Mouse (Mus musculus) frontal cortex, postnatal 14 days (tissue): Measurements from ENCODE around the gene Cd59a.

Source experiments
- DNase-seq, 2 experiments: peaks; one replicate each; pipeline ENCODE4 v3.0.0; 2022; ENCODE audit warnings: low spot score in 2 of 2

The Cd59a gene

DNA sequence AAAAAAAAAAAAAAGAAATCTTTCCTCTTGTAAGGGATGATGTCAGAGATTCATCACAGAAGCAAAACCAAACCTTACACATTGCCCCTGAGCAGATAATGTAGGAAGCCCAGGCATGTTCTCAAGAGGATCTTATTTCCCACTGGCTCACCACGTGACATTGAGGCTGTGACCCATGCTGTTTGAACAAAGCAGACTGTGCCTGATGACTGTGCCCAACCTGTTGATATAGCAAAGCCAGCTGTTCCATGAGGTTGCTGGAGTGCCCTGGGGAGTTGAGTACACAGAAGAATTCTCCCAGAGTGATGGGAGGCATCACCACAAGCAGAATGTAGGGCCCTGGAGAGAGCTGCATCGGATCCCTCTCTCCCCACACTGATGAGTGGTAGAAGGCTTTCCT, 40.3 kb downstream of the Cd59a start:
- DNase-seq = no peak

DNA sequence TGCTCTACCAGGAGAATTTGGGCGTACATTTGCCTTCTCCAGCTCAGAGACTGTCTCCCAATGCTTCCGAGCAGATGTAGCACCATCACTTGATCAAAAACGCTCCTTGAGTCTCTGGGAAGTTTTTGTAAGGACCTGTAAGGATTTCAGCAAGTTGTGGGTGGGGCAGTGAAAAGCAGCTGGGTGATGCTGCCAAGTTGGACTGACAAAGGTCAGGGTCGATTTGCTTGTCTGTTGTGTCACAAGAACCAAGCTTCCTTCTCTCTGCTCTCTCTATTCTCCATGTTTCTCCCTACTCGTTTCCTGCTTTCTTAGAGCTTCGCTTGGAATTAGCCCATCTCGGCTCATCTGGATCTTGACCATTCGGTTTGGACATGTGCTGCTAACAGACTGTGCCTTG, 46.5 kb downstream of the Cd59a start:
- no peak for DNase-seq

DNA sequence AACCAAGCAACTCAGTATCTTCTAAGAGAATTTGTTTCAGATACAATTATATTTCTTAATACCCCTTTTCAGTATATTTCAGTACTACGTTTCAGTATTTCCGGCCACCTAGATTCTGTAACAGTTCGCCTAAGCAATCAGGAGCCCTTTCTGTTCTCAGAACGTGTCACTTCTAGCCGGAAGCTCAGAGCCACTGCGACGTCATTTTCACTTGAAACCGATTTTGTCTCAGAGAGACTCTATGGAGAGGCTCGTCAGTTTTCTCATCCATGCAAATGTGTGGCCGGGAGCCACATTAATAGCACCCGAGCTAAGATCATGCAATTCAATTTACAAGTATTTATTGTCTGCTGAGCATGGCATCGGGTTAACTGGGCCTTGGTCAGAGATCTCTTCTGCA, 48.4 kb downstream of the Cd59a start:
- no peak for DNase-seq

DNA sequence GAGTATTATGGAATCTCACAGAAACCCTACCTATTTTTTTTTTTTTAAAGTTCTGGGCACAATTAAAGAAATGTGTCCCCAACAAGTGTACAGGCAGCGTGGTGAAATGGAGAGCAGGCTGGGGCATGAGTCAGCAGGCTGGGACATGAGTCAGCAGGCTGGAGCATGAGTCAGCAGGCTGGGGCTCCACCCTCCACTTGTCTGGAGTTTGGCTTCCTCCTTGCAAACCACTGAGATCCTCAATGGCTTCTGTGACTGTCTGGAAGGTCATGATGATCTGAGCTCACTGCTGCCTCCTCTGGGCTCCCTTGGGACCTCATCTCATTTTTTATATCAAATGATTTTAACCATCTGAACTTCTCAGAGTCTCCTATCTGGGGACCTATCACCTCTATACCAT, 50.4 kb downstream of the Cd59a start:
- no peak for DNase-seq

DNA sequence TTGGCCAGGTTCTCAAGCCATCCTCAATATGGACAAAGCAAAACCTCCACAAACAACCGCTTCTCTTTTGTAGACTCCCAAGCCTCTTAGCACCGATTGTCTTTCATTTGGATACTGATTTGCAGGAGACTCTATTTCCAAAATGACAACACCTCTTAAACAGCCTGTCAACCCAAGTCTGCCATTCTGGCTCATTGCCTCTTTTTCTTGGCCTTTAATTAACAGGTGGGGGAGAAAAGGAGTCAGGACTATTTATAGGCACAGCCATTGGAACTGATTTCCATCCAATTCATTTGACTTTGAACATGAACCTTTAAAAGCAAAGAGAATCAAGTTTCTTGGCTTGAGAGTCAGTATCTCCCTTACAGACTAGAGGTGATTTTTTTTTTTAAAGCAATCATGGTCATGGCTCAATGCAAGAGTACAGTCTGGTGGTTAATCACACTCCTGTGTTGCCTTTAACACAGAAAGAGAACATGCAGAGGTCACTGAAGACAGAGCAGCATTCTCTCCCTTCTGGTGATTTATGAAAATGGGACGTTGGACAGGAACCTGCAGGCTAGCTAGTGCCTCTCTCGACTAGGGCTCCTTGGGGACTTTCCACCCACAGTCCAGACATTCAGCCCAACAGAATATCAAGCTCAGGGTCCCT, 52.4 kb downstream of the Cd59a start:
- DNase-seq = no peak

DNA sequence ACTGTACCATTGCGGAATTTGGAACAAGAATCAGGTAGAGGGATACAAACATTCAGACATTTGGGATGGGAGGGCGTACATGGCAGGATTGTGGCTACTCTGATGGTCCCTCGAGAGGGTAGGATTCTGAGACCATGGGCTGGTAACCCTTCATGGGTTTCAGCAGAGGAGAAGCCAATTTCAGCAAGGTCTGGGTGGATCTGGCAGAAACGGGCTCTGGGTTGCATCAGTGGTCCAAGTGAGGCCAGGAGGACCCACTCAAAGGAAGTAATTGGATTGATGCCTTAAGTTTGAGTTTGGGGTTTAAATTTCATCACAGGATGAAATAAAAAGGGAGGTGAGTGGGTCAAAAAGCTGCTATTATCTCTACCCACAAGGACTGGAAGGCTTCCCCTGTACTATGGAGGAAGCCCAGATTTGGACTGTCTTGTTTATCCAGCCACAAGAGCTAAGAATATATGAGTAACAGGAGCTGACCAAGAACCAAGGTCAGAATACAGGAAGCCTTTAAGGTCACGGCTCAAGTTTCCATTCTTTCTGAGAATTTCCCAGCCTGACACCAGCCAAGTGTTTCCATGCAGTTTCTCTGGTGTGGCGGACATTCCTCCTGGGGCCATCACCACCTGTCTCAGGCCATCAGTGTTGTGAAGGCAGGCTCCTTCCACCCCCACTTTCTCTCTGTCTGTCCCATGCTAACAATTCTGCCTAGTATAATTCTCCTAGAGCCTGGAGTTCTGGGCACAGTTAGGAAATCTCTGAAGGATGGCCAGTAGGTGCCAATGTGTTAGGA, 55.2 kb downstream of the Cd59a start:
- DNase-seq = no peak

DNA sequence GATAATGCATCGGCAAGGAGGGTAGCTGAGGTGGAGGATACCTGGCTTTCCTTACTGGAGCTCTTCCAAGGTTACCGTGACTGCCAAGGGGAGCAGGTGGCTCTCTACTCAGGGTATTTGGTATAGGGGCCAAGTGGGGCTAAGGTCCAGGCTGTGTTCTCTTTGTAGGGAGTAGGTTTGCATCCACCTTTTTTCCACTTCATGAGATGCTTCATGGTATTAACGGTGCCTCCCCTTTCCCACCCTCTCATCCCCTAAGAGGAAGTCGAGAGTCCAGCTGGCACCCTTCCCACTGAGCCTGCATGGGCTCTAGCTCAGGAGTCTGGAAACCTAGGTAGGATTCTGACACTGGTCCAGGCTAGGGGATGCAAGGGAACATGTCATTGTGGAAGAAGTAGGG, 57.7 kb downstream of the Cd59a start:
- no peak for DNase-seq

DNA sequence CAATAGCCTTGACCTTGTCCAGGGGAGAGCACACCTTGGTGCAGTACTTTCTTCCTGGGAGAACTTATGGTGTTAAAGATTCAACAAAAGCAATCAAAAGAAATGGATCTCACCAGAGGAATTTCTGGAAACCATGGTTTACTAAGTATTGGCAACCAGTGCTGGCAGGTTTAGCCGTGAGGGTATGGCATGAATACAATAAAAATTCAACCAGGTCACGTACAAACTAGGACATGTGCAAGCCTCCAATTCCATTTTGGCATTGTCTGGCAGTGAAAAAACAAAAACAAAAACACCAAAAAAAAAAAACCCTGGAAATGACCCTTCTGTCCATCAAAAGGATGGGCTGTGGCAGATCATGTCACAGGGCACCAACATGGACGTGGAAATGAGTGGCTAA, 58.3 kb downstream of the Cd59a start:
- DNase-seq = no peak

DNA sequence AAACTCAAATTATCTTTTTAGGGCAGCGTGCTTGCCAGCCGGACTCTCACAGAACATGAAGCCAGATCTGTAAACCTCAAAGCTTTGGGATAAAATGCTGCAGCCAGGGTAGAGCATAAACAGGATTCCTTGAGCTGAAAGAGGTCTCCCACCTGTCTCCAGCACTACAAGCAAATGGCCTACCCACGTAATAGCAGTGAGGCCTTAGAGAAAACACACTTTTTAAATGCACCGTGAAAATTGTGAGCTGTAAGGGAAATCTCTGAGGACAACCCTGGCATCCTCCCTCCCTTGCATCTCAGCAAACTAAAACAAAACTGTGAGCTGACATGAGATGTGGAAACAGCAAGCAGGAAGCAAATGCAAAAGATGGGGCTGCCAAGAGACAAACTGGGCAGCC, 62.2 kb downstream of the Cd59a start:
- no peak for DNase-seq

DNA sequence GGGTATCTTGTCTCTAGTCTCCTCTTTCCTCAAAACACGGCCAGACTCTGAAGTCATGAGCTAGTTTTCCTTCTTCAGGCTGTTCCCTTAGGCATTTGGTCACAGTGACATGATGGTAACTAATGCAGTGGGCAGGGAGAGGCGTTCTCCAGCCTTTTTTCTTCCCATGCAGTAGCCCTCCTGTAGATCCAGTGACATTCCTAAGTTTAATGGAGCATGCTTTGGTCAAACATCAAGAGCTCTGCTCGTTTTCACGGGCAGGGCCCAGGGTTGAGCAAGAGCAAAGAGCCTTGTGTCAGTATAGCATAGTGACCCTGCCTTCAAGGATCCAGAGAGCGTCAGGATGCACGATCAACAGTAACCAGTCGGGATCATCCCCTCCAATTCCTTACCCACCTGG, 67.8 kb downstream of the Cd59a start:
- no peak for DNase-seq

DNA sequence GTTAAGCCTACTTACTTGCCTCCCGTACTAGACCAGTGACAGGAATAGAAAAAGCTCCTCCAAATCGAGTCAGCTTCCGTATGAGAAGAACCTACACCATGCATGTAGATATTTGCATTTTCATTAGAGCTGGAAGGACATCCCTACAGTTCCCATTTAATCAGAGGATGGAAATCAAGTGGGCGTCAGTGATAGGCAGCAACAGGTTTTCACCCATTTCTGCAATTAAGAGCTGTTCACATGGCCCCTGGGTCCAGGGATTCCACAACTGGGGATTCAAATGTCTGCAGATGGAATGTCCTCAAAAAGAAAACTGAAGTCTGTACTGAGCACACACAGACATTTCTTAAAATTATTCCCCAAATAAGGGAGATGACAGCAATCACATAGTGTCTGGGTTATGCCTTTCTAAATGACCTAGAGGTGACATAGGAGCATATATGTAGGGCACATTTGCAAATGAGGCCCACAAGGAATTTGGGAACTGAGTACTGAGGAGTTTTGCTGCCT, 68.4 kb downstream of the Cd59a start:
- DNase-seq = no peak
